Mouse (Mus musculus): ENCODE measurements around the gene Ssh2.

DNA sequence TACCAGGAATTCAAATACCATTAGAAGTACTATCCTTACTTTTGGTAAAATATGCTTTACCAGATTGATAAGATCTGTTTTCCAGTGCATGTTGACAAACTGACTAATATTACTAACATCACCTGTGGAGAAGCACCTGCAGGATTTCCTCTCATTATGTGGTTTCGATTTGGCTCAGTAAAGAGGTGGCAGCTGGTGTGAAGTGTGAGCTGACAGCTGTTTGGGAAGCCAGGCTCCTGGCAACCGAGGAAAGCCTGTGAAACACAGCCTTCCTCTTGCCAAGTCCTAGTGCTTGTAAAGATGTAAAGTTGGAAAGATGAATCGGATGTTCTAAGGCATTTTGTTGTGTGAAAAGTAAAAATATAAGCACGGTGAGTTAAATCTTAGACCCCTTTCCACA is 35.2 kb upstream of the Ssh2 start:
- no peak for TF ChIP-seq ZC3H11A (IDR thresholded peaks at IDR 0.05; ENCODE audit: borderline replicate concordance, low read depth, low read length)
- no peak for TF ChIP-seq HCFC1 (IDR thresholded peaks at IDR 0.05; ENCODE audit: borderline replicate concordance, insufficient read depth, low read length)
- TF ChIP-seq CHD2 (IDR thresholded peaks at IDR 0.05; ENCODE audit: low read depth, low read length) = no peak
- no peak for TF ChIP-seq MAFK (IDR thresholded peaks at IDR 0.05; ENCODE audit: insufficient read depth, low read depth, low read length)
- no peak for TF ChIP-seq ZNF384 (IDR thresholded peaks at IDR 0.05; ENCODE audit: low read depth, low read length)

Data from ES-E14 (cell line).